Mouse (Mus musculus) MEL (cell line): ENCODE measurements around the gene Rnf111. TPM values are rescaled to one million over a fixed set of nuclear protein-coding genes. Genes with fewer than 3 reads are reported as not detected.

Experiments
- DNase-seq: peaks from one replicate; pipeline ENCODE4 v3.0.0; 2011; ENCODE audit warnings: low read depth, low spot score
- H3K27ac ChIP-seq: 2 replicates; pipeline ENCODE4 v1.5.1; 2012; ENCODE audit warnings: low read depth, mild to moderate bottlenecking, control low read depth, low read length, moderate library complexity; ENCODE audit not compliant: control insufficient read depth
- H3K27me3 ChIP-seq, 2 experiments: fragments of 150-350 bp in 1 of 2; sonication (generic) in 1 of 2; 2 replicates each; pipeline ENCODE4 v1.6.1; 2012; ENCODE audit warnings: low read length in 2 of 2, mild to moderate bottlenecking in 2 of 2, improper control_type of control experiment in 1 of 2, moderate library complexity in 1 of 2; ENCODE audit not compliant: insufficient read depth in 2 of 2, control insufficient read depth in 1 of 2
- H3K36me3 ChIP-seq, 2 experiments: 2 replicates each; pipeline ENCODE4 v1.6.1; 2012 to 2014; ENCODE audit warnings: low read length in 2 of 2, improper control_type of control experiment in 1 of 2, inconsistent platforms in 1 of 2, mild to moderate bottlenecking in 1 of 2; ENCODE audit not compliant: insufficient read depth in 2 of 2, control insufficient read depth in 1 of 2
- H3K4me1 ChIP-seq, 2 experiments: fragments of 150-350 bp in 1 of 2; sonication (generic) in 1 of 2; 2 replicates each; pipeline ENCODE4 v1.6.1; 2012; ENCODE audit warnings: low read length in 2 of 2, improper control_type of control experiment in 1 of 2, mild to moderate bottlenecking in 1 of 2; ENCODE audit not compliant: insufficient read depth in 2 of 2, control insufficient read depth in 1 of 2
- H3K4me3 ChIP-seq, 2 experiments: fragments of 150-350 bp in 1 of 2; sonication (generic) in 1 of 2; 2 replicates each; pipeline ENCODE4 v1.5.1; 2012; ENCODE audit warnings: low read depth in 2 of 2, low read length in 2 of 2, mild to moderate bottlenecking in 2 of 2, moderate library complexity in 2 of 2, control low read depth in 1 of 2, improper control_type of control experiment in 1 of 2; ENCODE audit not compliant: control insufficient read depth in 1 of 2, insufficient read depth in 1 of 2
- H3K79me2 ChIP-seq: 2 replicates; pipeline ENCODE4 v1.6.1; 2012; ENCODE audit warnings: mild to moderate bottlenecking, low read length, moderate library complexity; ENCODE audit not compliant: control insufficient read depth, poor library complexity, insufficient read depth
- H3K9ac ChIP-seq: 2 replicates; pipeline ENCODE4 v1.6.1; 2012; ENCODE audit warnings: low read depth, mild to moderate bottlenecking, control low read depth, low read length, moderate library complexity; ENCODE audit not compliant: control insufficient read depth, poor library complexity, severe bottlenecking
- H3K9me3 ChIP-seq: fragments of 150-350 bp; sonication (generic); replicated peaks from 2 replicates; pipeline ENCODE4 v1.6.1; 2012; ENCODE audit warnings: mild to moderate bottlenecking, low read length, improper control_type of control experiment, moderate library complexity; ENCODE audit not compliant: insufficient read depth
- CHD1 ChIP-seq: IDR thresholded peaks from 2 replicates; pipeline ENCODE4 v1.6.1; 2012; ENCODE audit warnings: low read depth, mild to moderate bottlenecking, inconsistent platforms, low read length, improper control_type of control experiment
- EP300 ChIP-seq, 2 experiments: IDR thresholded peaks; 2 replicates each; pipeline ENCODE4 v1.6.1; 2011; ENCODE audit warnings: improper control_type of control experiment in 2 of 2, low read length in 2 of 2, low read depth in 1 of 2, mild to moderate bottlenecking in 1 of 2
- ETS1 ChIP-seq: IDR thresholded peaks from 2 replicates; pipeline ENCODE4 v1.6.1; 2012; ENCODE audit warnings: low read depth, mild to moderate bottlenecking, inconsistent platforms, low read length, improper control_type of control experiment, moderate library complexity
- GABPA ChIP-seq: IDR thresholded peaks from 2 replicates; pipeline ENCODE4 v1.6.1; 2012; ENCODE audit warnings: low read depth, mild to moderate bottlenecking, inconsistent platforms, low read length, improper control_type of control experiment, moderate library complexity
- KAT2A ChIP-seq: conservative IDR thresholded peaks from 2 replicates; pipeline ENCODE4 v1.6.1; 2012; ENCODE audit warnings: low read depth, low read length, improper control_type of control experiment, inconsistent platforms
- MAX ChIP-seq: IDR thresholded peaks from 2 replicates; pipeline ENCODE4 v1.6.1; 2011; ENCODE audit warnings: low read length, improper control_type of control experiment
- MEF2A ChIP-seq: IDR thresholded peaks from 2 replicates; pipeline ENCODE4 v1.6.1; 2014; ENCODE audit warnings: low read depth, mild to moderate bottlenecking, inconsistent platforms, low read length, improper control_type of control experiment; ENCODE audit not compliant: poor library complexity, insufficient replicate concordance, severe bottlenecking; ENCODE audit errors: extremely low read depth
- MXI1 ChIP-seq: IDR thresholded peaks from 2 replicates; pipeline ENCODE4 v1.6.1; 2011; ENCODE audit warnings: mild to moderate bottlenecking, low read depth, low read length, improper control_type of control experiment
- MYC ChIP-seq: IDR thresholded peaks from 2 replicates; pipeline ENCODE4 v1.6.1; 2011; ENCODE audit warnings: low read depth, mild to moderate bottlenecking, low read length, improper control_type of control experiment, moderate library complexity
- NRF1 ChIP-seq: IDR thresholded peaks from 2 replicates; pipeline ENCODE4 v1.6.1; 2014; ENCODE audit warnings: low read depth, mild to moderate bottlenecking, inconsistent platforms, low read length, improper control_type of control experiment, moderate library complexity; ENCODE audit not compliant: poor library complexity, insufficient read depth, severe bottlenecking
- POLR2A ChIP-seq, 2 experiments: IDR thresholded peaks; 2 replicates each; pipeline ENCODE4 v1.6.1; 2011 to 2012; ENCODE audit warnings: low read length in 2 of 2, mild to moderate bottlenecking in 2 of 2, control low read depth in 1 of 2, improper control_type of control experiment in 1 of 2, low read depth in 1 of 2, moderate library complexity in 1 of 2; ENCODE audit not compliant: control insufficient read depth in 1 of 2, insufficient read depth in 1 of 2, poor library complexity in 1 of 2
- POLR2AphosphoS2 ChIP-seq: IDR thresholded peaks from 2 replicates; pipeline ENCODE4 v1.6.1; 2011; ENCODE audit warnings: low read length, improper control_type of control experiment
- TAL1 ChIP-seq: IDR thresholded peaks from 2 replicates; pipeline ENCODE4 v1.6.1; 2012; ENCODE audit warnings: mild to moderate bottlenecking, inconsistent platforms, low read length, moderate library complexity, mixed read lengths
- TCF12 ChIP-seq: IDR thresholded peaks from 2 replicates; pipeline ENCODE4 v1.6.1; 2014; ENCODE audit warnings: low read depth, mild to moderate bottlenecking, inconsistent platforms, low read length, improper control_type of control experiment, moderate library complexity
- USF1 ChIP-seq: IDR thresholded peaks from 2 replicates; pipeline ENCODE4 v1.6.1; 2014; ENCODE audit warnings: low read depth, mild to moderate bottlenecking, inconsistent platforms, low read length, improper control_type of control experiment, moderate library complexity
- USF2 ChIP-seq, 2 experiments: IDR thresholded peaks; 2 replicates each; pipeline ENCODE4 v1.6.1; 2011 to 2012; ENCODE audit warnings: improper control_type of control experiment in 2 of 2, low read length in 2 of 2, borderline replicate concordance in 1 of 2, inconsistent platforms in 1 of 2, low read depth in 1 of 2, mild to moderate bottlenecking in 1 of 2; ENCODE audit not compliant: insufficient read depth in 1 of 2
- ZKSCAN1 ChIP-seq: IDR thresholded peaks from 2 replicates; pipeline ENCODE4 v1.6.1; 2012; ENCODE audit warnings: low read depth, mild to moderate bottlenecking, inconsistent platforms, low read length, improper control_type of control experiment, moderate library complexity
- ZMIZ1 ChIP-seq: IDR thresholded peaks from 2 replicates; pipeline ENCODE4 v1.6.1; 2012; ENCODE audit warnings: low read depth, mild to moderate bottlenecking, inconsistent platforms, low read length, improper control_type of control experiment, moderate library complexity
- polyA plus RNA-seq, 2 experiments: library from polyadenylated mRNA; stranded (reverse) in 1 of 2; unstranded in 1 of 2; fragments of >175 nt in 1 of 2; fragments of >200 nt in 1 of 2; gene quantifications; 2 replicates each; pipeline versions ENCODE4 v1.2.1 to v1.2.4; 2012; ENCODE audit warnings: low replicate concordance in 2 of 2, low read depth in 1 of 2; ENCODE audit not compliant: insufficient read length in 2 of 2, insufficient read depth in 1 of 2, missing spikeins in 1 of 2
- total RNA-seq: library from RNA; depleted of rRNA; stranded (reverse); fragments of 300-350 nt; gene quantifications from 2 replicates; pipeline ENCODE4 v1.2.3, GENCODE M21; 2012

Rnf111 gene
- total and polyA plus RNA-seq, 3 experiments: 25.2 to 88.2 (median 46.0) TPM

DNA sequence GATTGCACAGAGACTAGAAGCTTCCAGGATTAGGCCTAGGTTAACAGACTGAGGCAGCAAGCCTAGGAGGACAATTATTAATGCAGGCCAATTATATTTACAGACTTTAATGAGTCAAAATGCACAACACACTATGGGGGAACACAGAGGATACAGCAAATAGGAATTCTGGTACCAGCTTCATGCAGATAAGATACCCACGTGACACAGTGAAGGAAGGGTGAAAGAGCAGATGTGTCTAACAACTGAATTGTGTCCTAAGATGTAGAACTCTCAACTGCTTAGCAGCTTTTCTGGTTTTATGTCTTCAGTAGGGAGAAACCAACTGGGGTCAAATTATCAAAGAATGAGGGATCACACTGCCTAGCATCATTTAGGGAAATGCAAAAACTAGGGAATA, 17.7 kb downstream of the Rnf111 start:
- TF ChIP-seq MXI1: 0 out of 2 replicates have a peak, but pooled peaks have one; percentile 25
- TF ChIP-seq TCF12: no peak
- peak; percentile 51; the same call in 1 of the 2 replicates for TF ChIP-seq MAX
- peak; percentile 89 for TF ChIP-seq USF1
- TF ChIP-seq ZKSCAN1: no peak
- TF ChIP-seq USF2 (IDR thresholded peaks at IDR 0.05; ENCODE audit: borderline replicate concordance in 1 of 2, insufficient read depth in 1 of 2, low read depth in 1 of 2, low read length in 2 of 2): peak in 1 of 2 experiments; percentile 66; a peak in 1 of 4 replicates
- DNase-seq: no peak
- Histone ChIP-seq H3K9ac (no peak overlapping the region), H3K36me3 (peaks cover 34 to 48% of the 10 kb centered on the region in 2 experiments), H3K27me3 (no peaks in the 10 kb centered on the region), H3K79me2 (peaks cover 31% of the 10 kb centered on the region), H3K27ac (peak overlapping the region; percentile 75), H3K4me3 (no peak overlapping the region; a peak in 1 of 4 replicates), H3K9me3 (no peaks in the 10 kb centered on the region), H3K4me1 (peaks cover 8 to 13% of the 10 kb centered on the region in 2 experiments)

DNA sequence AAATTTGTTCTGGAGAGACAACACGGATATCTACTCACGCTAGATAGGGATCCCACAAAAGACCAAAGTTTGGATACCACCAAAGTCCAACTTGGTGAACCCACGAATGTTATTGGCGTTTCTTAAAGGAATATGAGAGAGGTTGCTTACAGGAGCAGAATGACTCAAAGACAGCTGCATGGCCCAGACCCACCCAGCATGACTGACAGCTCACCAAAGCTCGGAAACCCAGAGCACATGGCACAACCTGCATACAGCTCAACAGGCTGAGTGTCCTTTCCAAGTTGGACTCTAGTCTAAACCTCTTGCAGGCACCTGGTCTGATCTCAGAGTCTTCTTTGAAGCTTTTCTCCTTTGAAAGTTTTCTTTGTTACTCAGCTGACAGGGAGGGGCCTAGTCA, 20.0 kb downstream of the Rnf111 start:
- H3K4me3 ChIP-seq: no peak overlapping the region
- H3K4me1 ChIP-seq: peaks cover 8 to 13% of the 10 kb centered on the region in 2 experiments
- DNase-seq: no peak
- H3K79me2 ChIP-seq: peaks cover 37% of the 10 kb centered on the region
- no peaks in the 10 kb centered on the region for H3K9me3 ChIP-seq
- H3K27ac ChIP-seq: no peak overlapping the region
- no peaks in the 10 kb centered on the region for H3K27me3 ChIP-seq
- no peak overlapping the region for H3K9ac ChIP-seq
- TF ChIP-seq MXI1 (0 out of 2 replicates have a peak, but pooled peaks have one; percentile 9), ZMIZ1 (peak; percentile 52; the same call in 1 of the 2 replicates), TAL1 (no peak), NRF1 (no peak), POLR2A (IDR thresholded peaks at IDR 0.05; ENCODE audit: control insufficient read depth in 1 of 2, insufficient read depth in 1 of 2, low read depth in 1 of 2, low read length in 2 of 2, poor library complexity in 1 of 2) (peak in 1 of 2 experiments; percentile 33; a peak in 1 of 4 replicates), MYC (0 out of 2 replicates have a peak, but pooled peaks have one; percentile 15)
- peaks cover 46 to 57% of the 10 kb centered on the region in 2 experiments for H3K36me3 ChIP-seq

GRCm38 (mm10) chr9:70481872-70482271, 21.7 kb downstream of the Rnf111 start:
- no peak for DNase-seq
- Histone ChIP-seq H3K79me2 (peaks cover 40% of the 10 kb centered on the region), H3K4me3 (no peak overlapping the region), H3K36me3 (peaks cover 53% of the 10 kb centered on the region in 2 experiments), H3K4me1 (peaks cover 8 to 12% of the 10 kb centered on the region in 2 experiments), H3K9ac (no peak overlapping the region), H3K27ac (no peak overlapping the region), H3K9me3 (no peaks in the 10 kb centered on the region), H3K27me3 (no peaks in the 10 kb centered on the region)
- no peak for TF ChIP-seq EP300 (IDR thresholded peaks at IDR 0.05; ENCODE audit: low read depth in 1 of 2, low read length in 2 of 2)
- 0 out of 2 replicates have a peak, but pooled peaks have one; percentile 75 for TF ChIP-seq CHD1
- TF ChIP-seq POLR2AphosphoS2: peak; percentile 83
- TF ChIP-seq ZKSCAN1: no peak
- TF ChIP-seq MEF2A: no peak
- TF ChIP-seq KAT2A: no peak
- TF ChIP-seq USF2 (IDR thresholded peaks at IDR 0.05; ENCODE audit: borderline replicate concordance in 1 of 2, insufficient read depth in 1 of 2, low read depth in 1 of 2, low read length in 2 of 2): no peak
- no peak for TF ChIP-seq ETS1
- TF ChIP-seq GABPA: no peak
